Mouse (Mus musculus) brain, embryonic 18.5 days (tissue): ENCODE measurements around the gene Srpk1.

Source experiments
- DNase-seq: peaks from one replicate; pipeline ENCODE4 v3.0.0-alpha.2; 2012; ENCODE audit warnings: low read depth, low spot score

Gene Srpk1

GRCm38 (mm10) chr17:28622300-28622759, at the start of gene Srpk1:
Srpk1 (minus strand) TSS chr17:28622709.
- peak; percentile 83 for DNase-seq

- DNase-seq, result no peak
These were observed 37.1 kb upstream of the Srpk1 start for GRCm38 (mm10) chr17:28659564-28659963.

GRCm38 (mm10) chr17:28657936-28658335, 35.4 kb upstream of the Srpk1 start:
- peak; percentile 52 for DNase-seq

- no peak for DNase-seq
These were observed 27.8 kb upstream of the Srpk1 start for GRCm38 (mm10) chr17:28650268-28650667.

- no peak for DNase-seq
These were observed 26.3 kb upstream of the Srpk1 start for GRCm38 (mm10) chr17:28648607-28649370.

GRCm38 (mm10) chr17:28646221-28646620, 23.7 kb upstream of the Srpk1 start:
- DNase-seq, result no peak

GRCm38 (mm10) chr17:28644112-28644511, 21.6 kb upstream of the Srpk1 start:
- DNase-seq, result no peak

- no peak for DNase-seq
These were observed 21.2 kb upstream of the Srpk1 start for GRCm38 (mm10) chr17:28643697-28644096.

- no peak for DNase-seq
These were observed 17.6 kb upstream of the Srpk1 start for GRCm38 (mm10) chr17:28640113-28640512.

- DNase-seq, result peak; percentile 30
These were observed 15.5 kb upstream of the Srpk1 start for GRCm38 (mm10) chr17:28637711-28638690.

- DNase-seq, result no peak
These were observed 13.3 kb upstream of the Srpk1 start for GRCm38 (mm10) chr17:28635842-28636241.

- DNase-seq, result no peak
These were observed 6.6 kb upstream of the Srpk1 start for GRCm38 (mm10) chr17:28629125-28629524.

- DNase-seq, result no peak
These were observed 6.0 kb upstream of the Srpk1 start for GRCm38 (mm10) chr17:28628248-28629124.

GRCm38 (mm10) chr17:28626937-28627336, 4.4 kb upstream of the Srpk1 start:
- no peak for DNase-seq

GRCm38 (mm10) chr17:28625327-28625726, 2.8 kb upstream of the Srpk1 start:
- DNase-seq, result no peak

- DNase-seq, result no peak
These were observed 2.3 kb upstream of the Srpk1 start for GRCm38 (mm10) chr17:28624841-28625240.

- peak; percentile 20 for DNase-seq
These were observed 869 bp downstream of the Srpk1 start for GRCm38 (mm10) chr17:28621381-28622299.

- no peak for DNase-seq
These were observed 3.7 kb downstream of the Srpk1 start for GRCm38 (mm10) chr17:28618775-28619174.

- DNase-seq, result no peak
These were observed 4.4 kb downstream of the Srpk1 start for GRCm38 (mm10) chr17:28618124-28618523.

- DNase-seq, result no peak
These were observed 4.9 kb downstream of the Srpk1 start for GRCm38 (mm10) chr17:28617636-28618035.
